Mouse (Mus musculus): Measurements from ENCODE around the gene Gm10778.

GRCm38 (mm10) chr10:81656174-81656573 lies 7.3 kb downstream of the Gm10778 start:
- TF ChIP-seq CTCF (IDR thresholded peaks at IDR 0.05; ENCODE audit: extremely low read depth, insufficient read length, insufficient replicate concordance, low read depth, low read length) (no peak), POLR2A (IDR thresholded peaks at IDR 0.05; ENCODE audit: low read depth, low read length) (no peak)
